Mouse (Mus musculus) c-Kit-positive CD71-negative TER-119-negative erythroid progenitor cells, embryonic 14.5 days (primary cell): ENCODE results near the gene Sntg2.
A peak's percentile ranks its signal among the peaks of the same experiment; 100 is the strongest.

ENCODE experiments used
- DNase-seq: peaks from one replicate; pipeline ENCODE4 v3.0.0-alpha.2; 2013; ENCODE audit warnings: low read depth

The Sntg2 gene

DNA sequence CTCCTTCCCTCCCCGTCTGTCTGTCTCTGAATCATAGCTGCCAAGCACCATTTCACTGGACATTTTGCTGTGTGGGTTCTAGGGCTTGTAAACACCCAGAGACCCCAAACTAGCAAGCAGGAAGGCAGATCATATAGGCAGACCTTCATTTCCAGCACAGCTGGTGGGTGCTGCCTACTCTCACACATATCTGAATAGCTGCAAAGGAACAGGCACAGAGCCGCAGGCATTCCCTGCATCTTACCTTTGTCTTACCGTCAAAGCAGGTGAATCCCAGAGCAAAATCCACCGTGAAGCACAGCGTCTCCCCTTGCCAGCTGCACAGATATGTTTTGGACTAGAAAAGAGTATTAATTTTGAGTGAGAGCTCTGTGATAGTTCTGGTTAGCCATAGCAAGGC, 172.1 kb downstream of the Sntg2 start:
- DNase-seq, result no peak

DNA sequence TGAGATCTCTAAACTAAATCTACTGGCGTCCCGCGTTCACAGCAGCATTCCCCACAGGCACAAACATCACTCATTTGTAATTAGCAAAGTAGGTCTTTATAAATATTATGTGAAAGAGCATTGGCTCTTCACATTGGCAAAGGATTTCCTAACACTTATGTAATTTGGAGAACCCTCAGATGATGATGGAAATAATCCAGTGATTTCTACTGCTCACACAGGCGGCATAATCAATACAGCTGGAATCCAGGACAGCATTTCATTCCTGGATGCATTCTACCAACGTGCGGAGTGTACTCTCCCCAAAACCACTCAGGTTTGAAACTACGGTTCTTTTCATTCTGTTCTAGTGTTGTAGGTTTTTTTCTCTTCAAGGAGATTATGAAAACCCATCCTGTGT, 172.6 kb downstream of the Sntg2 start:
- DNase-seq, result no peak

DNA sequence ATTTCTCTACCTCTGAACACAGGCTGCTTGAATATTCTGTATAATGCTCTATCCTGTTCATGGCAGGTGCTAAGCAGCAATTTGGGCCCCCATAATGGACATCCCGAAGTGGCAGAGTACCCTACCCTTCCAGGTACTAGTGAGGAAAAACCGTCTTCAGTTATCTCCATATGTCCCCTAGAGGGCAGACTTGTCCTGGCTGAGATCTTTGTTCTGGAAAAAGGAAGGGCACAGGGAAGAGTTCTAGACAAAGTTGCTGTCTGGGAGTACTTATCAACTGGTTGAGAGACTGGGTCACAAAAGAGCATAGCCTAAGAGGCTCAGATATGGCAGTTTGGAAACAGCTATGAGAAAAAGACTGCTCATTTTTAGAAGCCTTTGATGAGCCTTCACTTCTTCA, 173.4 kb downstream of the Sntg2 start:
- DNase-seq, result peak; percentile 2

- DNase-seq, result no peak
These were observed 174.9 kb downstream of the Sntg2 start for GRCm38 (mm10) chr12:30198250-30198649.

GRCm38 (mm10) chr12:30181721-30182120, 191.5 kb downstream of the Sntg2 start:
- no peak for DNase-seq

DNA sequence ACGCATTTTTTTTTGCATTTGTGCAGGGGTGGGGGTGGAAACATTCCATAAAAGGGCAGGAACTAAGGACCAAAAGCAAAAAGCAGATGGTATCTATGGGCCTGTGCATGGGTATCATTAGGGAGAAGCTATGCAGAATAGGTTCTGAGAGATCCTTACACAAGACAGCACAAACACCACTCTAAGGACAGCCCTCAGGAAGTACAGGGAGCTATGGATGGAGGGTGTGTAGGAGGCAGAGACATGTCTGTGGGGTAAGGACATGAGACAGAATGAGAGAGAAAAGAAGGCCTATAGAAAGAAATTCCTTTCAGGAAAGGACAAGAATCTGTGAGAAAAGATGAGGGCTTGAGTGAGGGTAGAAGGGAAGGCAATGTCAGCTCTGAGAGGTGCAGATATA, 193.6 kb downstream of the Sntg2 start:
- DNase-seq, result no peak

DNA sequence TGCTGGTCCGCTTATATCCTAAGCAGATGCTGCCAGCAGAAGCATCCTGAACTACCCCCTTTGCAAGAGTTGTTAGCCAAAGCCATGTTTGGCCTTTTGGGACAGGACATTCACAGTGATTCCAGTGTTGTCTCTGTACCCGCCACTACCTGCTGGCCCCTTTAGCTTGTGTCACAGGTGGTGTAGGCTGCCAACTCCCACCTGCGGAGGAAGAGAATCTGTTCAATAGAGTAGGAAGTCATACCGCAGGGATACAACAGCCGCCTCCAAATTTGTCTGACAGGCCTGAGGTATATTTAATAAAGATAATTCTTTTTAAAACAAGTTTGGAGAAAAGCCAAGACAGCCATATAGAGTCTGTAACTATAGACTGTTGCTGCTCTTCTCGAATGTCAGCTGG, 195.2 kb downstream of the Sntg2 start:
- no peak for DNase-seq

GRCm38 (mm10) chr12:30177529-30177928, 195.6 kb downstream of the Sntg2 start:
- no peak for DNase-seq

DNA sequence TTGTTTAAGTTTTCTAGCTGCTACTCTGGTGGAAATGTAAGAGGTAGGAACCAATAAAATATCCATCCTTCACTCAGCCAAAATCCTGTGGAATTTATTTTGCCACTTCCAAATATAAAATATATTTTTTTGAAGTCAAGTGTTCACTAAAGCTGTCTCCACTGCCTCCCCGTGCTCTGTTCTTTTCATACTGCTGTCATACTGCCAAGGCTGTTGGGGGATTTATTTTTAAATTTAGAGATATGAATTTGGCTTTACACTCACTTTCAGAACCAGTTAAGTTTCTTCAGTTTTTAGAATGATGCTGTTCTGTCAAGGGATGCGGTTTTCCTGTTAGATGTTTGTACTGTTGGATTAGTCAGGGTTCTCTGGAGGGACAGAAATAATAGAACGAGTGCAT, 204.7 kb downstream of the Sntg2 start:
- DNase-seq, result no peak

DNA sequence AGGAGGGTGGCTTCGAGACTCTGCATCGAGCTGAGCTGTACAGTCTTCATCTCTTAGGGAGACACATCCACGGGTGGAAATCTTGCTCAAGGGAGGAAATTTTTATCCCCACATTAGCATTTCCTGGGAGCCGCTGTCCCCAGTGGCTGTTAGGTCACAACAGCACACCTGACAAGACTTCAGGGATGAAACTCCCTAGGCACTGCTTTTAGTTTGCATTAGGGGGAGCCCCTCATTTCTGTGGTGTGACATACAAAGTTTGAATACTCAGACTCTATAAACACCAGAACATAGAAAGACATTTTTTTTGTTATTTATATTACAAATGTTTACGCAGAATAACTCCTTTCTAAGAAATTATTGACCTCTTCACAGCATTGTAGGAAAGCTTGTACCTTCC, 208.6 kb downstream of the Sntg2 start:
- no peak for DNase-seq

- no peak for DNase-seq
These were observed 209.2 kb downstream of the Sntg2 start for GRCm38 (mm10) chr12:30164005-30164404.

GRCm38 (mm10) chr12:30161731-30162406, 211.3 kb downstream of the Sntg2 start:
- DNase-seq, result no peak

DNA sequence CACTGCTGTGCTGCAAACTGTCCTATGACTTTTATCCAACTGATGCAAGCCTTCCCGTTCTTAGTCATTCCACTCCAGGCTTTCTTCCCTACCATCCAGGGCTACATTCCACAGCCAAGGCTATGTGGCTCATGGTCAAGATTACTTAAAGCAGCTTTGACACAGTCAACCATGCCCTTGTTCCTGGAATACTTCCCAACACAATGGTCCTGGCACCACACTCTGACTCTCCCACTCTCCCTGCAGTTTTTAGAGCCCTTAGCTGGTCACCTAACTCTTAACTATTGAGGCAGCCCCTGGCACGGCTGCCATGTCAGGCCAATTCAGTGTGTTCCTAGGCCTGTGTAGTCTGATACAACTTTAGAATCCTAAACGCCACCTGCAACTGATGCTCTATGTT, 212.7 kb downstream of the Sntg2 start:
- no peak for DNase-seq

GRCm38 (mm10) chr12:30159788-30160187, 213.4 kb downstream of the Sntg2 start:
- DNase-seq, result no peak

- DNase-seq, result no peak
These were observed 219.0 kb downstream of the Sntg2 start for GRCm38 (mm10) chr12:30154079-30154673.

DNA sequence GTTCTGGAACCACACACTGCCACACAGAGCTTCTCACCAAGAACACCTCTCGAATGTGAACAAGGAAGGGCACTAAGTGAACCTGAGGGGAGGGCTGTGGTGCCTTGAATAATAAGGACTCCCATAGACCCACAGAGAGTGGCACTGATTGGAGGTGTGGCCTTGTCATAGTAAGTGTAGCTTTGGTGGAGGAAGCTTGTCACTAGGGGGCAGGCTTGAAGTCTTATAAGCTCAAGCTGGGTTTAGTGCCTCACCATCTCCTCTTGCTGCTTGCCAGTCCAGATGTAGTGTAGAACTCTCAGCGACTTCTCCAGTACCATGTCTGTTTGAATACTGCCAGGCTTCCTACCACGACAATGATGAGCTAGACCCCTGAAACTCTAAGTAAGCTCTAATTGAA, 231.1 kb downstream of the Sntg2 start:
- DNase-seq, result no peak

DNA sequence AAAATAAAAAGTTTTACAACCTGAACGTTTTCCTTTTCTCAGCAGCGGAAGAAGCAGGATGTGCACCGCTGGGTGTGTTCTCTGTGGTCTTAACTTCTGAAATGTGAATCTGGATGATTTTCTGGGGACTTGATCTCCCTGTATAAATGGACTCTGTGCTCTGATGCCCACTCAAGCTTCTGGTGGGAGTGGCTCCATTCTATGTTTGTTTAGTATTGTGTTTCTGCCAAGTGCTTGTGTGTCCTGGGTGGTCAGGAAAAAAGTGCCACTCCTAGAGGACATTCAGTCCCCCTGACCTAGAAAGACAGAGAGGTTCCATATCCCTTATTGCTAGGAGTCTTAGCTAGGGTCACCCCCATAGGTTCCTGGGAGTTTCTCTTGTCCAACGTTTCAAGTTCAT, 240.7 kb downstream of the Sntg2 start, which contains the start of gene Tpo:
TSS of gene Tpo (minus strand) at position 101 of the 400 bp plus-strand sequence.
- no peak for DNase-seq

- DNase-seq, result no peak
These were observed 243.8 kb downstream of the Sntg2 start for GRCm38 (mm10) chr12:30129411-30129716.

DNA sequence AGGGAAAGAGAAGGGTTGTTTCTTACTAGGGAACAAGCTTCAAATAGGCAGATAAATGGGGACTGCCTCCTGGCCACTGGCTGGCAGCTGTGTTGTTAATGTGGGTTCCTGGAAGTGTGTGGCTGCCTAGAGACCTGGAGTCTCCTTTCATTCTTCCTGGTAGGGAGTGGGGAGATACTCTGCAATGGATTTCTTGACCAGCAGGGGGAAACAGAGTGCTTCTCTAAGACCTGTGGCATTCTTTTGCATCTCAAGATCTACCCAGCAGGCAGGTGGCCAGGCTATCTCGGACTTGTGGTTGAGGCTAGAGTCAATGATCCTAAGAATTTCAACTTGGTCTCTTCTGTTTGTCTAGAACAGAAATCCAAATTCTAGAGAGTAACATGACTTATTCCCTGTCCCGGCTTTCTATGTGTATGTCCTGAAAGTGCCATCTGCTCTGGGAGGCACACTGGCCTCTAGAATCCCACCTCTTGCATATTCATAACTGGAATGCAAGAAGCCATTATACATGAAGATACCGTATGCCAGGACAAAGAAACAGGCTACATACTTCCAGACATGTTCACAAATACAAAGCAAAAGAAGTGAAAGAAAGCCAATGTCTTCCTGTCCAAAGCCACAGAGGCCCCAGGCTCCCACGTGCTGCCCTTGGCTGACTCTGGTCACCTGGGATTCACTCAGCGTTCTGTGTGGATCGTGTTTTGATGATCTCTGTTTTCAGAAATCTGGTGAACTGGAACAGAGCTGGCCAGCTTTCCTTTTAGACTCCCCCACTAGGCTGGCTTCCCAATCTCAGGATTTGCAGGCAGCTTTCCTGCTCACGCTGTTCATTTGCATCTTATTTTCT, 244.4 kb downstream of the Sntg2 start:
- DNase-seq, result peak; percentile 16
